Mouse (Mus musculus): ENCODE measurements around the gene Crybg2.

Gene Crybg2

DNA sequence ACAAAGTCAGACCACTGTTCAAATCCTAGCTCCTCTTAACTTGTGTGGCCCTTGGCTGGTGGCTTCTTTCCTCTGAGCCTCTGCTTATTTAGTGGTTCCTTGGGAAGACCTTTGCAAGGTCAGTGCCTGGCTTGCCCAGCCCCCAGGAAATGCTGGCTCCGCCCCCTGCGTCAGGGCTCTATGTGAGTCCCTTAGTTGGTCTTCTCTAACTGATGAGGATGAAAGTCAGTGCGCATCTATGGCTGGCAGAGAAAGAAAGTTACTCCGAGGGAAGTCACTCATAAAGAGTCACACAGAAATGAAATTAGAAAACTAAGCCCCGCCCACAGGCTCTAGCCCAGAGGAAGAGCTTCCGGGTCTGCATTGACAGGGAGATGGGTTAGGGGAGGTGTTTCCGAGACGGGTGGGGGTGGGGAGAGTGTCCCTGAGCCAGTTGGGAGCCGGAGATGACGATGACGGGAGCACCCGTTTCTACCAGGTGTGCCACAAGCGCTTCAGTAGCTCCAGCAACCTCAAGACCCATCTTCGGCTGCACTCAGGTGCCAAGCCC, 2.4 kb upstream of the Crybg2 start:
- WGBS, result 47% methylated on average over 14 of the region's 14 CpGs

DNA sequence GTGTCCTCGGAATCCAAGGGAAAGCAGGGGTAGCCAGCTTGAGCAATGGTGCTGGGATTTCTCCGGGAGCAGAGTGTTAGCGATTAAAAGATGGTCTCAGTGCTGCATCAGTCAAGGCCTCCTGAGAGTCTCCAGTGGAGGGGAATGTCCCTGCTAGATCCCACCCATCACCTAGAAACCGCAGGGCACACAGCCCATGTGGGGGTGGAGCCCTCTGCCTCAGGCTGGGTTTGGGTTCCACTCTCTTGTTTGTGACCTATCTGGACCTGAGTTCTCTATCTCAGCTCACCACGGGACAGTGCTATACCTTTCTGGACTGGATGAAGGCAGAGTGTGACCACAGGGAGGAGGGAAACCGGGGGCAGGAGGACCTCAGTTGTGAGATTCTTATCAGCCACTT, 1.7 kb upstream of the Crybg2 start:
- WGBS, result 86% methylated on average over 6 of the region's 6 CpGs

DNA sequence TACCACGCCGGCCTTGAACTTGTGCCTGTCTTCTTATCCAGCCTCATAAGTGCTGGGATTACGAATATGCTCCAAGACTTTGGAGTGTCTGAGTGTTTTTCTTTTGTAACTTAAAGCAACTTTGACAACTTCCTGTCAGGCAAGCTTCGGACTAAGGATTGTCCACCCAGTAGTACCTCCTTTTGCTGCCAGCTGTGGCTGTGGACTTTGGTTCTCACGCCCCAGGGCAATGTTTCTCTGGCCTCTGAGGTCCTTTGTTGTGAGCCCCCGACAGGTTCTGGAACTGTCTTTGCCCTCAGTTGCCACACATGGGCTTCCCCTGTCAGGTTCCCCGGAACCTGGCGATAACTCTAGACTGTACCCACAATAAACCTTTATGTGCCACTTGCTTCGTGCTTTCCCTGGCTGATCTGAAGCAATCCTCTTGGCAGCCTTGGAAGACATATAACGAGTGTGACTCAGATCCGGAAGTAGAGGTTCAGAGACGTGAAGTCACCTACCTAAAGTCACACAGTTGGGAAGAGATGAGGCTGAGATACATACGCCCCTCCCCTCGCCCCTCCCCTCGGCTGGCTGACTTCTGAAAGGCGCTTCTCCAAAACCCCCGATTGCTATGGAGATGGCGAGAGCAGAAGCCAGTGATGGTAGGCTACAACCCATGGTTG, 683 bp downstream of the Crybg2 start:
- 57% methylated on average over 18 of the region's 18 CpGs for WGBS

DNA sequence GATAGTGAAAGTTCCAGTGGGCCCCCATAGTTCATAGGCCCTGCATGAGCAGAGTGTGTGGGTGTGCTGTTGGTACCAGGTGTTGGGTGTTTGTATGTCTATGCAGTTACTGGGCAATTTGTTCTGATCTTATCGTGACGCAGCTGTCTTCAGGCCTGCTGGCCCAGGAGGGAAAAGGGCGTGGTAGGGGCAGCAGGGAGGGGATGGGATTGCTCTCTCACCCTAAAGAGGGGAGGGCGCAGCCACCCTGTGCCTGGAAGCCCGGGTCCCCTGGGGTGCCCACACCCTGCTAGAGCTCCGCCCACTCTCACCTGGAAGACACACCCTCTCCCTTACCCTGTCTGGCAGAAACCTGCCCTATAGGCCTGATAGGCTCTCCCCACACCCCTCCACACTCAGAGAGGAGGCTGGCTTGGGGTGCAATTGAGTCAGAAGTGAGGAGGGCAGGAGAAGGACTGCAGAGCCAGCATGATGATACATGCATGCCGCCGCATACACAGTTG, 1.4 kb downstream of the Crybg2 start:
- 61% methylated on average over 8 of the region's 8 CpGs for WGBS

DNA sequence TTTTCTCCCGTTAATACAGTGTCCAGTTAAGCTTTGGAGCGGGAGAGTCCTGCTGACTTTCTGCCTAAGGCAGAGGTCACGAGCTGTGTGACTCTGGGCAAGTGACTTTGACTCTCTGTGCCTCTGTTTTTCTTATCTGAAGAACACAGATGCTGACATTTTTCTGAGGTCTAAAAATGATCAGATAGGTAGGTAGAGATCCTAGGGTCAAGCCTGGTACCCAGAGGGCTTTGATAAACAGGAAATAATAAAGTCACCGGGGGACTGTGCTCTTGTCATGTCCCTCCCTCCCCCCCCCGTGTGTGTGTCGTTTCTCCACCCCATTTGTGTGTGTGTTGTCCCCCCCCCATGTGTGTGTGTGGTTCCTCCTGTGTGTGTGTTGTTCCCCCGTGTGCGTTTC, 1.9 kb downstream of the Crybg2 start:
- WGBS, result 73% methylated on average over 8 of the region's 8 CpGs

DNA sequence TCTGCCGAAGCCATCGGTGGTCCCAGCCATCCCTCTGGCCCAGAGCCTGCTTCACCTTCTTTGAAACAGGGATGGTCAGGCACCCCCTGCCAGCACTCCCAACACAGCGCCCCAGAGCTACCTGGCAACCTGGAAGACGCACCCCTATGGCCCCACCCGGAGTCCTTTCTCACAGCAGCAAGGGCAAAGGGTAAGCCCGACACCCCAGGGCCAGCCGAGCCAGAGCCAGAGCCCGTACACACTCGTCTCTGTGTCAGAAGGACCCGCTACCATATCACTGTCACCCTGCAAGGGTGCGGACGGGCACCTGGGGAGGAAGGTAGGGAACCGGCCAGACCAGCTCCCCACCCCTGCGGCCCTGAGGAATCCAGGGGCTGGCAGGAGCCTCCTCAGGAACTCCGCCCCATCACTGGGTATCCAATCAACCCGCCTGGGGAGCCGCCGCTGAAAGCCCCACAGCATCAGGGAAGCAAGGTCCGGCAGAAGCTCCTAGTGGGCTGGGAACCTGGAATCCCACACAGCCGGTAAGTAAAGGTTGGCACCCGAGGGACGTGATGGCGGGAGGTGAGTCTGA, 4.9 kb downstream of the Crybg2 start:
- WGBS, result 35% methylated on average over 23 of the region's 23 CpGs

DNA sequence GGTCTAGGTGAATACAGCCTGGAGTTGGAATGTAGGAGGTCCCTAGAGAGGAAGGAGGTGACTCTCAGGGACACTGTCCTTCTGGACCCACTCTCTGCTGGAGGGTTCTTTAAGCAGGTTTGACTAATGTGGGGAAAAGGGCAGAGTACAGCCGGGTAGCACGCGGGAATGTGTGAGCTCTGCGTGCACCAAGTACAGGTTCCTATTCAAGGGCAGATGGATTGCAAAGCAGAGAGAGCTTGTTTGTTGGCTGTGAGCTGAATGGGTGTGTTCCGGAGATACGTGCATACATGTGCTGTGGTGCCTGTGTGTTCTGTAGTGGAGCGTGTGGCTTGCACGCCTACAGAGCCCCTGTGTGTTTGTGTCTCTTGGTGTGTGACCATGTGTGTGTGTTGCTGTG, 6.8 kb downstream of the Crybg2 start:
- 85% methylated on average over 8 of the region's 8 CpGs for WGBS

DNA sequence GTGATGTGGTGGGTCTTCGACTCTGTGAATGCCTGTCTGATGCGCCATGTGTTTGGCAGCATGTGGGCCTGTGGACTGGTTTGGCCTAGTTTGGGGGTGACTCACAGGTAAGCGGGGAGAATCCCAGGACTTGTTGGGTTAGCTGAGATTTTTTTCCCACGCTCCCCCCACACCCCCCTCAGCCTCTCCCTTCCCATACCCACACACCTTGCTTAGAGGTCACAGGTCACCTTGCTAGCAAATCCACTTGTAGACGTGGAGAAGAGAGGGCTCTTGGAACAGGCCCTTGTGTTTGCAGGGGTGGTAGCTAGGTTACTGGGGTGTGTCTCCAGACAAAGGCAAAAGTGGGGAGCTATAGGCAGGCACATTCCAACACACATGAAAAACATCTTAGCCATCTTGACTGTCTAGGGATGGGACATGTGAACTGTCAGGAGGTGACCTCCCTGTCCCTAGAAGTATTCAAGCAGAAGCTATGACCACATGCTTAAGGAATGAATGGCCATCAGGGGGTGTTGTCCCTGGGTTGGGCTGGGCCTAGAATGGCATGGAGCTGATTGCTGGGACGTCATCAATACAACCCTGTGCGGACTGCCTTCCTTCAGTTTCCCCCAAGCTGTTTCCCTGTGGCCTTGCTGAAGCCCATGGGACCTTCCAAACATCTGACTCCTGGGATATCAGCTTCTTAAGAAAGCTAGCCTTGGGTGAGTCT, 7.4 kb downstream of the Crybg2 start:
- 80% methylated on average over 7 of the region's 7 CpGs for WGBS

DNA sequence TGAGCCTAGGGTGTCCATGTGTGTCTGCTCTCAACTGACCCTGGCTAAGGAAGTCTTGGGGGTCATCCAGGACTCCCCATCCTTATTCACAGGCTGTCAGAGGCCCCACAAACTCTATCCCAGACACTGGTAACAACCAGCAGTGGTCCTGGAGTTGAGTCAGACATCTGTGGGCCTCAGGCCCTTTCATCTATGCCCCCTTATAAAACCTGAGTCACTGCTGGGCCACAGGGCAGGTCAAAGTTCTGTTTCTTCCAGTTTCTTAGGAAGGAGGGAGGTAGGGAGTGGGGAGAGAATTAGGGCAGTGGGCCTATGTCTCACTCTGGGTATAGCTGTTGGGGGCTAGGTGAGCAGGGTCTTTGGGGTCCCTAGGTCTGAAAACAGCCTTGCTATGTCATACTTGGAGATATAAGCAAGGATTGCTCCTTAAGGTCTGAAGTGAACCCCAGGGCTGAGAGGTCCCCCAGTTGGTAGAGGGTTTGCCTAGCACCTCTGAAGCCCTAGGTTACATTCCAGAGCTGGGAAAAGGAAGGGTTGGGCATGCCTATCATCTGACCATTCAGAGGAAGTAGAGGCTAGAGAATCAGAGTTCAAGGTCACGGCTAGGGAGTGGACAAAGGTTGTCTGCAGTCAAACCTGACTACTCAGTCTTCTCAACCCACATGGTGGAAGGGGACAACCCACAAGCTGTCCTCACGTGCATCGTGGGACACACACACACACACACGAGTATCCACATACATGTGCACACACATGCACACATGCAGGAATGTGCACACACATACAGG, 8.4 kb downstream of the Crybg2 start:
- WGBS, result 88% methylated on average over 4 of the region's 4 CpGs

DNA sequence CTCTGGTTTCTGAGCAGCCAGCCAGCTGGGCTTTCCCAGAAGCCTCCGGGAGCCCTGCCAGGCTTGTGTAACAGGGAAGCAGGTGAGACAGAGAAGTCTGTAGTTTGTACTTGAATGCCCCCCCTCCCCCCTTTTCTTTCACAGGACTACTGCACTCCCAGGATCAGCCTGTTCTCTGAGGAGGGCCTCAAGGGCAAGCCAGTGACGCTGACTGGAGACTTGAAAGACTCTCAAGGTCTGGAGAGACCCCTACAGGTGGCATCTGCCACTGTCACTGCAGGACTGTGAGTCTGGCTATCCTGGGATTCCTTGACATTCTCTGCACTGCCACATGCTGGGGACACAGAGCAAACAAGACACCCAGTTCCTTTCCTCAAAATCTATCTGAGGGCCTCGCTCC, 18.1 kb downstream of the Crybg2 start:
- 29% methylated on average over 3 of the region's 3 CpGs for WGBS

DNA sequence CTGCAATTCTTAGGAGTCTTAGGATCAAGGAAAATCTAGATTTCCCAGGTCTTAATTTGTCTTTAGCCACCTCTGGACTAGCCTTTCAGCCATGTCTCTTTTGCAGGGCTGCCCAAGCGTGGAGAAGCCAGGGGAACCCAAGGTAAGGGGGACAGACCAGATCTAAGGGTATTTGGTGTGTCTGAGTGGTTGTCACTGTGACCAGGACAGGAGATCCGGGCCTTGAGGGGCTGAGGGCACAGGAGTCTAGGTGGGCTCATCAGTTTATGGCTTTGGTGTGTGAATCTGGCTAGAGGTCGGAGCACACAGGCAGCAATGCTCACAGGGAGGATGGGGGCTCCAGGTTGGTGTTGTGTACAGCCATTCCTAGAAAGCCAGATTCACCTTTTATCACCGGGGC, 20.1 kb downstream of the Crybg2 start:
- WGBS, result 91% methylated on average over 4 of the region's 4 CpGs

DNA sequence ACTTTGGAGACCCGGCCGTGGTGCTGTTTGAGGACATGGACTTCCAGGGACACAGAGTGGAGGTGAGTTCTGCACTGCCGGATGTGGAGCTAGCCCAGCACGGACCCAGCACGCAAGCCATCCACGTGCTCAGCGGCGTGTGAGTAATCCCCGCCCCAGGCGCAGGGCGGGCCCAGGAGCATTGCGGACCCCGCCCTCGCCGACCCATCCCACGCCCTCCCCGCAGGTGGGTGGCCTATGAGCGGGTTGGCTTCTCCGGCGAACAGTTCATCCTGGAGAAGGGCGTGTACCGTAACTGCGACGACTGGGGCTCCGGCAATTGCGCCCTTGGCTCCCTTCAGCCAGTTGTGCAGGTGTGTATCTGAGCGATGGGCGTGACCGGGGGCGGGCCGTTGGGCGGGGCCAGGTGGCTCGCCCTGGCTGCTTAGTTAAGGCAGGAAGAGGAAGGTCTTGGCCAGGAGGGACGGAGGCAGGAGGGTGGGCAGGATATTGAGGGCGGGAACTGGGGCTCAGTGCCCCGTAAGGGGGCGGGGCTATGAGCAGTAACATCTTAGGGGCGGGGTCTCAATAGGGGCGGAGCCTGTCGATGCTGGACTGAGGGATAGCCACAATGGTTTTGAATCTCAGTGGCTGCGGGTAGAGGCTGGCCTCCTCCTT, 21.2 kb downstream of the Crybg2 start:
- WGBS, result under 1% methylated on average over 41 of the region's 41 CpGs

DNA sequence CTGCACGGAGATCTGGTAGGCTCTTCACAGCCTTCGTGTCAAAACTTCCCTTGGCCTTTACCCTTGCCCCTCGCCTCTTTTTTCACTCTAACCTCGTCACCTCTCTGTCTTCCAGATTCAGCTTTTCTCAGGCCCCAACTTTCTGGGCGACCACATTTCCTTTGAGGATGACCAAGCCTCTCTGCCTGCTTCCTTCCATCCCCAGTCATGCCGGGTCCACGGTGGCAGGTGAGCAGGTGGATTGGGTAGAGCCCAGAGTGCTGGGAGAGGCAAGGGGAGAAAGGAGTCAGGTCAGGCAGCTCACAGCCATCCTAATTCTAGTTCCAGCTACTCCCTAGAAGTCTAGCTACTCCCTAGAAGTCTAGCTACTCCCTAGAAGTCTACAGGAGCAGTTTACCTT, 21.8 kb downstream of the Crybg2 start:
- 19% methylated on average over 7 of the region's 7 CpGs for WGBS

DNA sequence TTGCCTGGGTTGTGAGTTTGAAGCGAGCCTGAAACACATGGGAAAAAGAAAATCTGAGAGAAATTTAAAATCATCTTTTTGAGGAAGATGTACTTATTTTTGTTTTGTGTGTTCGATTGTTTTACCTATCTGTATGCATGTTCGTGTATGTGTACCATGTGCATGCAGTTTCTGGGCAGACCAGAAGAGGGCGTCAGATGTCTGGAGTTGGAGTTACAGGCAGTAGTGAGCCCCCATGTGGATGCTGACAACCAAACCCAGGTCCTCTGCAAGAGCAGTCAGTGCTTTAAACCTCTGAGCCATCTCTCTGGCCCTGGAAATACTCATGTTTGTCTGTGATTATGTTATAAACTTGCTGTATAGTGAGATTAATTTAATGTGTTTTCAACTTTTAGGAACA, 24.4 kb downstream of the Crybg2 start:
- WGBS, result 86% methylated on average over 4 of the region's 4 CpGs

DNA sequence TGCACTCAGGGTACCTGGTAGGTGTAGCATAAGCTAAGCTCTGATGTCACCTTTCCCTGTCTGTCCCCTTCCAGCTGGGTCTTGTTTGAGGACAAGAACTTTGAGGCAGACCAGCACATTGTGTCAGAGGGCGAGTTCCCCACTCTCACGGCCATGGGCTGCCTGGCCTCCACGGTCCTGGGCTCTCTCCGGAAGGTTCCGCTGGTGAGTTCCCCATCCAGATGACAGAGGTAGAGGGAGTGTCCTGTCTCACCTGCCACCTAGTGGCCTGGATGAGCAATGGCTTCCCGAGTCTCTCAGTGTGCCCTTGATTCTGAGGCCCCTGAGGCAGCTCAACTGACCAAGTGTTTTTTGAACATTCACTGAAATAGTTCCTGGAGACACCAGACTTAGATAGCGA, 26.8 kb downstream of the Crybg2 start:
- WGBS, result 44% methylated on average over 7 of the region's 7 CpGs

DNA sequence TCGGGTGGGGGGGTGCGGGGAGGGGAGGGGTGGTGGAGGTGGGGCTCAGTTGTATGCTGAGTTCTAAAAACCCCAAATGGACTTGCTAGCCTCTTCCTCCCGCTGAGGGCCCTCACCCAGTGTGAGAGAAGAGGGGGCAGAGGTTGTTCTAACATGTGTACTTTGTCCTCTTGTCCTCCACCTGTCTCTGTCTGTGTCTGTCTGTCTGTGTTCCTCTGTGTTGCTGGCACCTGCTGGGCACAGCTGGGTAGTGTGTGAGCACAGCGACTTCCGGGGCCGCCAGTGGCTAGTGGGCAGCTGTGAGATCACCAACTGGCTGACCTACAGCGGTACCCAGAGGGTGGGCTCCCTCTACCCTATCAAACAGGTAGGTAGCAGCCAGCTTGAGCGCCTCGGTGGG, 28.4 kb downstream of the Crybg2 start:
- 83% methylated on average over 9 of the region's 9 CpGs for WGBS

DNA sequence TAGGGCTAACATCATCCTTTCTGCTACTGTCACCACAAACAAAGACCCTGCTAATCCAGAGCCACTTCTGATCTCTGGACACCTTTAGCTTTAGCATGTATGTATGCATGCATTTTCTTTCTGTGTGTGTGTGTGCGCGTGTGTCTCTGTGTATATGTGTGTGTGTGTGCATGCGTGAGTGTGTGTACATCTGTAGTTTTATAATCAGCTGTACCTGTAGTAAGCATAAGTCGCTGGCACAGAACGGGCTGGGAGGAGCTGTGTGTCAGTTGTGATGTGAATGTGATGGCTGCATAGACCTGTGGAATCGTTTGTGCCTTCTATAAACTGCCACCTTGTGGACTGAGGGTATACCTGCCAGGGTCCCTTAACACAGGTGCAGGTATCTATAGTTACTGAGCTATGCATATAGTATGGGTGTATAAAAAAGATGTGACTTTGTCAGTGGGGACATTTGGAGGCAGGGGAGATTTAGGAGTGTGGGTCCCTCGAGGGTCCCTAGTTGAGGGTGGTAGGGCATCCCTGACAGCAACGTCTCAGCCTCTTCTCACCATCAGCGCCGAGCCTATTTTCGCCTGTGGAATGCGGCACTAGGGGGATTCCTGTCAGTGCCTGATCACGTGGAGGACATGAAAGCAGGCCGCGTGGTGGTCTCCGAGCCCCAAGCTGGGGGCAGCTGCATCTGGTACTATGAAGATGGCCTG, 30.1 kb downstream of the Crybg2 start:
- 86% methylated on average over 16 of the region's 16 CpGs for WGBS

DNA sequence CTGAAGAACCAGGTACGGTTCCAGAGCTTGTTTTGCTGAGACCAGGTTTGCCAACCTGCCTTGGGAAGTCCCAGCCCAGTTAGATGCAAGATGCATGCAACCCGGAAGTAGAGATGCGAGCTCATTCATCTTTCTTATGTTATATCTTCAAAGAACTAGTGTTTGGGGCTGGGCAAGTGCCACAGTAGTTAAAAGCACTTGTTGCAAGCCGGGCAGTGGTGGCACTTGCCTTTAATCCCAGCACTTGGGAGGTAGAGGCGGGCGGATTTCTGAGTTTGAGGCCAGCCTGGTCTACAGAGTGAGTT, 30.6 kb downstream of the Crybg2 start:
- 91% methylated on average over 6 of the region's 6 CpGs for WGBS

DNA sequence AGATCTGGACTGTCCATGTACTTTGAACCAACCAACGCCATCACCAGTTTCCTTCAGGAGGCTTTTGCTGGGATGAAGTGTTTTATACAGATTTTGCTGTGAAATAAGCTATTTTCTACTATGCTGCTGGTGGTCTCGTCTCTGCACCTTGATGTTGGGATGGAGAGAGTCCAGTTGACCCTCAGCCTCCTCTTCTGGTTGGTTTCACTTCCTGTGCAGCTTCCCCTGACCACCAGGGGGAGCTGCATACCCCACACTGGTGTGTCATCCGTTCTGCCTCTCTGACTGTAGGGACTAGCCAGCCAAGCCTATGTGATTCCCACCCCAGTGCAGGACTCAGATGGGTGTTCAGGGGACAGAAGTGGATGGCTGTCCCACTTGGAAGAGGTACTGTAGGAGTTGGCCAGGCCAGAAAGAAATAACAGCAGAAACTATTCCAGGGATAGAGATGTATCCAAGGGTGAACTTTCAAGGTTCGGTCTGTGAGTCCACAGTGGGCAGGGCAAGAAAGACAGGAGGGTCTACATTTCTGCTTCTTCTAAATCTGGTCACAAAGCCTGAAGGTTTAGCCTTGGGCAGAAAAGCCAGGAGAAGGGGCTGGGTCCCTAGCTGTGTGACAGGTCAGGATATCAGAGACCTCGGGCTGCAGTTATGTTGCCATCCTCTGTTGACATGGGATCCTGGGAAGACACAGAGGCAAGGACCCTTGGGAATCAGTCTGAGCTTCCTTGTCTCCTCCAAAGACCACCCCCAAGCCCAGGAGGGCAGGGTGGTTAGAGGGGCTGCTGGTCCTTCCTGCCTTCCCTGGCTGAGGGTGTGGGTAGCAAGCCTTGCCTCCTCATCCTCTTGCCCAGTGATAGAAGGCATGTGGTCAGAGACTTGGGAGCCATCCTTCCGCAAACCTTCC, 32.0 kb downstream of the Crybg2 start:
- 74% methylated on average over 6 of the region's 6 CpGs for whole genome bisulfite sequencing

DNA sequence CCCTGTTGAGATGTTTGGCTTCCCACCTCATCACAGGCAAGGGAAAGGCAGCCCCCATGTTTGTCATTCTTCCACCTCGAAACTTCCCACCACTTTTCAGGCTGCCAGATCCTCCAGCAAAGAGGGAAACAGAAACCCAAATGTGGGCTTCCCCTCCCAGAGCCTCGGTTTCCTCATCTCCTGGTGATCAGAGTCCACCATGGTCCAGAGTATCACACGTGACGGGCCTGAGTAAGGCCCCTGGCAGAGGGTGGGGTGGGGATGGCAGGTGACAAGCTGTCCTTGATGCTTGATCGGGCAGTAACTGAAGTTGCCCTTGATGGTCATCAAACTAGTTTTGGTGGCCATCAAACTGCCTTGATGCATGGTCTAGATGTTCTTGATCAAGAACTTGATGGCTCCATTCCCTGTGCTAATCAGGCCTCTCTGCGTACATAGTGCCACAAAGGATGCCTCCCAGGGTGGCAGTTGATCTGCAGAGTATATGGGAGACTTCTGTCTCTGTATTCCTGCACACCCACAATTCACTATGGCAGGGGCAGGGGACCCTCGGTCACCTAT, 33.5 kb downstream of the Crybg2 start:
- 84% methylated on average over 7 of the region's 7 CpGs for WGBS
